Mouse (Mus musculus) kidney, postnatal 14 days (tissue): ENCODE data around the gene Prr13.

ENCODE experiments used
- DNase-seq: peaks from one replicate; pipeline ENCODE4 v3.0.0; 2022; ENCODE audit warnings: mixed read lengths

Gene Prr13

GRCm38 (mm10) chr15:102505770-102506463, 47.1 kb downstream of the Prr13 start:
- DNase-seq, result no peak

GRCm38 (mm10) chr15:102506464-102506830, 47.6 kb downstream of the Prr13 start:
- no peak for DNase-seq

- no peak for DNase-seq
These were observed 48.0 kb downstream of the Prr13 start for GRCm38 (mm10) chr15:102506864-102507263.

- DNase-seq, result no peak
These were observed 48.7 kb downstream of the Prr13 start for GRCm38 (mm10) chr15:102507561-102507960.

GRCm38 (mm10) chr15:102508336-102508735, 49.5 kb downstream of the Prr13 start:
- DNase-seq, result no peak

DNA sequence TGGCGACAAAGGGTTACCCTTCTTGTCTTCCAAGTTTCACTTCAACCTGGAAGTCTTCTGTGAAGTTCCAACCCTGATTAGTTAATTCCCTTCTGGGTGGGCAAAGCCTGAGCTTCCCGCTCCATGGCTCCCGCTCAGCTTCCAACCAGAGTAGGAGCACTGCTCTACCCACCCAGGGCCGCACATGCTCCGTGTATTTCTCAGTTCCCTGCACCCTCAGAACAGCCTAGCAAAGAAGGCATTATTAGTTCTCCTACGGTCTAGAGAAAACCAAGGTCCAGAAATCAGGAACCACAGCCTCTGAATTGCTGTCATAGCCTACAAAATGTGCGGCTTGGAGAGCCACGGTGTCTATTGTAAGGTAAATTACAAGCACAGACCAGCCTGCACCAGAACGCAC, 51.3 kb downstream of the Prr13 start:
- peak; percentile 38 for DNase-seq

DNA sequence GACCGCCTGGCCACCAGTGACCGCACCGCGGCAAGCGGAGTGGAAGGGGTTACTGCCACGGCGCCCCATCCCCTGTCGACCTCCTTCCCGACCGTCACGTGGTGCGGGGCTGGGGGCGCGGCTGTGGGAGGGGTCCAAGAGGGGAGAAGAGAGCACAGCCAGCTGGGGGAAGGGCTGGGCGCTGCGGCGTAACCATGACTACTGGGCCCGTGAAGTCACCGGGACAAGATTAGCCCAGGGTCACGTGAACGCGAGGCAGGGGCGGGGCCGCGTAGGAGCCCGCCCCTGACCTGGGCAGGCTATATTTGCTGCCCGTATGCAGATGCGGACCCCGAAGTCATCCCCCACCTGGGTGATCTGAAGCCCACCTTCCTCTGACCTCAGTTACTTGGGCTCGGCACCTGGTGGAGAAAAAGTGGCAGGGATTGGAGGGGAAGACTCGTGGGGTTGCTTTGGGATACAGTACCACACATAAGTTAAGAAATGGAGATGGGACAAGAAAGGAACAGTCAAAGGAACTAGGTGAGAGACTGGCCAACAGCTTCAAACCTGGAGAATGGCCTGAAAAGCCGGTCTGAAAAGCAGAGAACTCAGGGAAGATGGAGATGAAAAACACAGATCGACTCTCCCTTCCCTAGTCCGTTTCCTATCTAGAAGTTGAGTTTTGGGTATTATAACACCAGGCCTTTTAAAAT, 51.9 kb downstream of the Prr13 start:
- peak; percentile 92 for DNase-seq

DNA sequence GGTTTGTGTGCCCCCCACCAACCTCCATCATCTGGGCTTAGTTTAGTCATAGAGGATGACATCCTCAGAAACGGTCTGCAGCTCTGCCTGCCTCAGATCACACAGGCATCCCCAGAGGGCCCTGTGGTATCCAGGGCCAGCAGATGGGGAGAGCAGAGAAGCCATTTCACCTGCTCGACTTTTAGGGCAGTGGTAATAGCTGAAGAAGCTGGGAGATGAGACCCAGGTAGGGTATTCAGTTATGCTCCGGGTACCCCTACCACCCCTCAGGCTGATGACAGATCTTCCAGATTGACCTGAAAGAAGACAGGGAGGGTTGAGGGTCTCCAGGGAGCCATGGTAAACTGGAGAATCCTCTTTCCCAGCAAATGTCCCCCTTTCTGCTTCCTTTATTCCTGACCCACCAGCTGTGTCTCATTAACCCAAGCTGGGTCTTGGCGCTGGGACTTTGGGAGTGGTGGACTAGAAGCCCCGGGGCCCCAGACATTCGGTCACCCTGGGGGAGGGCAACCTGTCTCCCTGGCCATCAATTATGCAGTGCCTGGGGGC, 52.5 kb downstream of the Prr13 start:
- peak; percentile 56 for DNase-seq

DNA sequence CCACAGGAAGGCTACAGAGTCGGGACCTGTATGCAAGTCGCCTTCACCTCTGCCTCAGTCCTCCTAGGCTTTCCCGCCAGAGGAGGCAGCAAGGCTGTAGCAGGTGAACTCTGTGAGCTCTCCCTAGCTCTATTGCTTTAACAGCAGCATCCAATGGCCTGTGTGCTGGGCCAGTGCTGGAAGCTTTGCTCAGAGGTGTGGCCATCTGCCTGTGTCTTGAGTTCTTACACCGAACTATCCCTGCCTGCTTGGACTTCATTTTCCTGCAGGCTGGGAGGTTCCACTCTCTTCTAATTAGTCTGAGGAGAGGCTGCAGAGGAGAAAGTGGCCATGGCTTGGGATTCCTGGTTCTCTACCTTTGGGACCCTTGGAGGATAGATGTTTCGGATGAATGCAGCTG, 53.2 kb downstream of the Prr13 start:
- no peak for DNase-seq
